In the genomic region with DNA sequence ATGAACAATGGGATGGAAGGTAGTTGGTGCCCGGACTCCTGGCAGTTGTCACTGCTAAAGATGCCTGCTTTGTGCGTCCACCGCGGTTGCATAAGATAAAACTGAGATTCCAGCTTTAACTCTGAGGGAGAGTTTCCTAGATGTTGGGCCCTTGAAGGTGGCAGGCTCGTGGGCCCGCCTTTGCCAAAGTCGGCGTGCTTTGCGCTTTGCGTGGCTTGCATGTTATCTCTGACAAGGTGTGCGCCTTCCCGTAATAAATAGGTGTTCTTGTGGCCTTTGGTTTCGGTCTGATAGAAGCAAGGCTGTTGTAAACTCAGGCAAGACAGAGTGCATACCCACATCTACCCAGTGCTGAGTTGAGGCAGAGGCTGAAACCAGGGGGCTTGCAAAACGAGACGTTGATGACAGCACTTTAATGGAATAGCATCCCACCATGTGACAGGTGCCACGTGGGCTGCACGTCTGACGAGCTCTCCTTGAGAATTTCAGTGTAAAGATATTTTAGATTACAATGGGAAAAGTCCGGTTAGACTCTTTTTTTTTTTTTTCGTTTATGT, we compare ENCODE assay signal across 8 mouse cellular contexts. TPM values are rescaled to one million over a fixed set of nuclear protein-coding genes. Genes with fewer than 3 reads are reported as not detected.
DNase-seq lines count a peak whose midpoint lies in the region; ATAC-seq and TF ChIP-seq lines count a peak whose summit lies in the region.

No protein-coding gene starts in this region.

- peak overlapping the region; percentile 65 for H3K9ac ChIP-seq in forebrain, embryonic 12.5 days
- no peak overlapping the region for H3K9ac ChIP-seq in liver, embryonic 13.5 days

- intact Hi-C loops in gastrocnemius, adult 2 months (cut with DNase I): loop anchor here (5.0 to 10.0 kb wide), 3 partner anchors 89 to 187 kb away; no protein-coding TSS in a partner anchor

- H3K27ac ChIP-seq in gastrocnemius, adult 2 months: peak overlapping the region; percentile 85
- no peak overlapping the region for H3K27ac ChIP-seq in forebrain, embryonic 12.5 days
- H3K27ac ChIP-seq in liver, embryonic 13.5 days: no peak overlapping the region

- TF ChIP-seq CTCF in gastrocnemius, adult 2 months (IDR thresholded peaks at IDR 0.05): no peak

- H3K4me1 ChIP-seq in forebrain, embryonic 12.5 days: peaks cover 34% of the 10 kb centered on the region
- peaks cover 16% of the 10 kb centered on the region for H3K4me1 ChIP-seq in liver, embryonic 13.5 days (replicated peaks)

- ATAC-seq in forebrain, embryonic 12.5 days (ENCODE audit: low FRiP score): no peak
- ATAC-seq in liver, embryonic 13.5 days (ENCODE audit: low read depth): no peak

- H3K27me3 ChIP-seq in forebrain, embryonic 12.5 days: peaks cover 20% of the 10 kb centered on the region; the same call in 1 of the 2 replicates
- H3K27me3 ChIP-seq in liver, embryonic 13.5 days: peaks cover 43% of the 10 kb centered on the region

- H3K4me3 ChIP-seq in gastrocnemius, adult 2 months: peak overlapping the region; percentile 86
- peak overlapping the region; percentile 61 for H3K4me3 ChIP-seq in forebrain, embryonic 12.5 days (replicated peaks)
- H3K4me3 ChIP-seq in liver, embryonic 13.5 days (replicated peaks): peak overlapping the region; percentile 58

- 6% methylated on average over 20 of the region's 20 CpGs for WGBS in forebrain, embryonic 12.5 days
- 11% methylated on average over 20 of the region's 20 CpGs for WGBS in liver, embryonic 13.5 days (ENCODE audit: insufficient replicate concordance)

- H3K4me2 ChIP-seq in forebrain, embryonic 12.5 days: peak overlapping the region; percentile 86
- H3K4me2 ChIP-seq in liver, embryonic 13.5 days: peak overlapping the region; percentile 73

- H3K9me3 ChIP-seq in forebrain, embryonic 12.5 days: no peaks in the 10 kb centered on the region
- no peaks in the 10 kb centered on the region for H3K9me3 ChIP-seq in liver, embryonic 13.5 days (replicated peaks)

- no peak for DNase-seq in gastrocnemius, adult 2 months
- DNase-seq in gastrocnemius, postnatal 25 days: no peak
- DNase-seq in 3T3-L1 (ENCODE audit: low read depth, low spot score): peak; percentile 50
- DNase-seq in liver, embryonic 13.5 days: no peak
- no peak for DNase-seq in adrenal gland, adult 2 months
- DNase-seq in thymus, postnatal 0 days (ENCODE audit: low spot score): no peak
- no peak for DNase-seq in cerebellum, adult 11-12 months

- no peaks in the 10 kb centered on the region for H3K36me3 ChIP-seq in forebrain, embryonic 12.5 days (replicated peaks)
- no peaks in the 10 kb centered on the region for H3K36me3 ChIP-seq in liver, embryonic 13.5 days

RNA-seq across cellular contexts. Expression of a gene that starts 0.7 kb away (rescaled TPM):
- 1 to 10 TPM; 5.7 to 6.1 TPM for total RNA-seq in gastrocnemius, adult 2 months (2021)
- total RNA-seq in gastrocnemius, postnatal 25 days (2021): 1 to 10 TPM; 4.3 to 6.1 TPM
- 6.7 and 7.3 TPM in 2 replicates for polyA plus RNA-seq in forebrain, embryonic 12.5 days (2016; fragmentation: Nextera tagmentation; extraction: Ambion mirVana)
- polyA plus RNA-seq in liver, embryonic 13.5 days (2015; fragmentation: Nextera tagmentation; extraction: Ambion mirVana): 0.48 and 0.52 TPM in 2 replicates
- total RNA-seq in adrenal gland, adult 2 months (2021): 10 to 100 TPM in 1 of 2 experiments, 1 to 10 TPM in 1; 8.0 to 22.4 TPM
- 12.7 and 19.4 TPM in 2 replicates for polyA plus RNA-seq in adrenal gland, adult 2 months (2012; rRNA removed)
- polyA plus RNA-seq in thymus, postnatal 0 days (2015; fragmentation: Nextera tagmentation; extraction: Ambion mirVana): 3.6 and 5.5 TPM in 2 replicates

RNA-seq across cellular contexts. Expression of a gene that starts 53.5 kb away (rescaled TPM):
- not detected for total RNA-seq in gastrocnemius, adult 2 months (2021)
- not detected for total RNA-seq in gastrocnemius, postnatal 25 days (2021)
- not detected in 2 replicates for polyA plus RNA-seq in forebrain, embryonic 12.5 days (2016; fragmentation: Nextera tagmentation; extraction: Ambion mirVana)
- polyA plus RNA-seq in liver, embryonic 13.5 days (2015; fragmentation: Nextera tagmentation; extraction: Ambion mirVana): not detected in 2 replicates
- not detected for total RNA-seq in adrenal gland, adult 2 months (2021)
- polyA plus RNA-seq in adrenal gland, adult 2 months (2012; rRNA removed): not detected in 2 replicates
- polyA plus RNA-seq in thymus, postnatal 0 days (2015; fragmentation: Nextera tagmentation; extraction: Ambion mirVana): not detected in 2 replicates
